8 mouse cellular contexts compared by ENCODE assay signal in genomic region chr5:105519096-105519975, GRCm38 (mm10). TPM values are rescaled to one million over a fixed set of nuclear protein-coding genes. Genes with fewer than 3 reads are reported as not detected.
DNase-seq lines count a peak whose midpoint lies in the region; ATAC-seq lines count a peak whose summit lies in the region.

Lrrc8c (plus strand) TSS chr5:105519388.

- peak; percentile 92 for DNase-seq in Muller cell, postnatal 12 days (ENCODE audit: inconsistent ontology term)
- peak; percentile 60 for DNase-seq in cerebellum, adult 8-10 months
- DNase-seq in layer of hippocampus, postnatal 14 days (ENCODE audit: low spot score in 2 of 2): peak; percentile 88 to 89
- DNase-seq in lung, postnatal 10 days: peak; percentile 90
- DNase-seq in ovary, postnatal 14 days (ENCODE audit: low spot score): peak; percentile 75
- DNase-seq in thymus, postnatal 10 days (ENCODE audit: low spot score in 2 of 2): peak; percentile 88 to 91

- peak; percentile 91 for ATAC-seq in frontal cortex, adult (ENCODE audit: low TSS enrichment)
- peak; percentile 65 to 80 for ATAC-seq in hematopoietic stem cell, adult 5-6 weeks (replicated peaks in 1 of 2; ENCODE audit: insufficient read depth in 1 of 2, low FRiP score in 2 of 2, low TSS enrichment in 1 of 2, low read depth in 1 of 2, poor library complexity in 2 of 2, severe bottlenecking in 2 of 2)

RNA-seq across cellular contexts. Expression of gene Lrrc8c, which starts in this region (rescaled TPM):
- 12.5 and 17.3 TPM in 2 replicates for total RNA-seq in hematopoietic stem cell, adult 5-6 weeks (2017)
- total RNA-seq in layer of hippocampus, postnatal 14 days (2021): 10 to 100 TPM; 29.0 to 32.0 TPM

Comparison
In these comparisons a context has a peak if more than half of its experiments do, and no peak if none do; other contexts are left out.
1. Peak in every context shown above with its lines: DNase-seq and ATAC-seq.